Mouse (Mus musculus) CH12.LX (cell line): ENCODE measurements around the gene S100pbp. TPM values are rescaled to one million over a fixed set of nuclear protein-coding genes. Genes with fewer than 3 reads are reported as not detected.
A peak's percentile ranks its signal among the peaks of the same experiment; 100 is the strongest.
"Not testable (repeated sequence)": the region's sequence is repeated elsewhere in the genome, so short reads cannot be mapped to it uniquely, and the experiment has no call there.

Experiments
- DNase-seq: peaks from one replicate; pipeline ENCODE4 v3.0.0-alpha.2; 2013; ENCODE audit errors: extremely low read depth
- H3K27ac ChIP-seq: 2 replicates; pipeline ENCODE4 v1.5.1; 2012; ENCODE audit warnings: low read depth, mild to moderate bottlenecking, control low read depth, moderate library complexity; ENCODE audit not compliant: insufficient read depth
- H3K27me3 ChIP-seq: replicated peaks from 2 replicates; pipeline ENCODE3; 2012; ENCODE audit warnings: inconsistent platforms
- H3K36me3 ChIP-seq, 2 experiments: replicated peaks in 1 of 2; 2 replicates each; pipeline versions ENCODE3 to v1.6.1; 2012; ENCODE audit warnings: inconsistent platforms in 1 of 2, low read length in 1 of 2, mild to moderate bottlenecking in 1 of 2, mixed read lengths in 1 of 2, moderate library complexity in 1 of 2; ENCODE audit not compliant: control insufficient read depth in 1 of 2, insufficient read depth in 1 of 2
- H3K4me1 ChIP-seq, 2 experiments: 2 replicates each; pipeline ENCODE4 v1.6.1; 2012; ENCODE audit warnings: inconsistent platforms in 1 of 2, moderate library complexity in 1 of 2; ENCODE audit not compliant: insufficient read depth in 2 of 2, control insufficient read depth in 1 of 2
- H3K4me2 ChIP-seq: 2 replicates; pipeline ENCODE4 v1.6.1; 2012; ENCODE audit warnings: low read depth, mild to moderate bottlenecking, control low read depth; ENCODE audit not compliant: poor library complexity, insufficient read depth, severe bottlenecking
- H3K4me3 ChIP-seq, 3 experiments: fragments of 150-350 bp in 1 of 3; sonication (generic) in 1 of 3; replicated peaks in 1 of 3; 2 replicates each; pipeline versions ENCODE3 to v1.5.1; 2011 to 2012; ENCODE audit warnings: low read depth in 2 of 3, low read length in 2 of 3, mild to moderate bottlenecking in 2 of 3, moderate library complexity in 2 of 3, control low read depth in 1 of 3, improper control_type of control experiment in 1 of 3, inconsistent platforms in 1 of 3, mixed read lengths in 1 of 3; ENCODE audit not compliant: poor library complexity in 1 of 3
- H3K79me2 ChIP-seq: replicated peaks from 2 replicates; pipeline ENCODE4 v1.6.1; 2012; ENCODE audit warnings: mild to moderate bottlenecking, moderate library complexity; ENCODE audit not compliant: control insufficient read depth, poor library complexity, insufficient read depth, severe bottlenecking; ENCODE audit errors: extremely low read depth
- H3K9ac ChIP-seq: 2 replicates; pipeline ENCODE4 v1.6.1; 2012; ENCODE audit warnings: low read depth, mild to moderate bottlenecking, control low read depth, moderate library complexity; ENCODE audit not compliant: insufficient read depth
- H3K9me3 ChIP-seq: replicated peaks from 2 replicates; pipeline ENCODE3; 2012; ENCODE audit warnings: low read length, inconsistent platforms, mixed read lengths
- CHD1 ChIP-seq: IDR thresholded peaks from 2 replicates; pipeline ENCODE4 v1.6.1; 2012; ENCODE audit warnings: low read depth, low read length, improper control_type of control experiment, inconsistent platforms
- CTCF ChIP-seq, 2 experiments: IDR thresholded peaks in 1 of 2; conservative IDR thresholded peaks in 1 of 2; 2 replicates each; pipeline ENCODE4 v1.5.1; 2011 to 2012; ENCODE audit warnings: low read depth in 2 of 2, low read length in 2 of 2, improper control_type of control experiment in 1 of 2, inconsistent platforms in 1 of 2, mild to moderate bottlenecking in 1 of 2, moderate library complexity in 1 of 2
- EP300 ChIP-seq: IDR thresholded peaks from 2 replicates; pipeline ENCODE4 v1.6.1; 2011; ENCODE audit warnings: low read length, improper control_type of control experiment
- MAX ChIP-seq: IDR thresholded peaks from 2 replicates; pipeline ENCODE4 v1.6.1; 2011; ENCODE audit warnings: low read length, improper control_type of control experiment
- POLR2AphosphoS2 ChIP-seq: IDR thresholded peaks from 2 replicates; pipeline ENCODE4 v1.6.1; 2011; ENCODE audit warnings: low read depth, low read length, improper control_type of control experiment
- RCOR1 ChIP-seq: conservative IDR thresholded peaks from 2 replicates; pipeline ENCODE4 v1.6.1; 2012; ENCODE audit warnings: low read depth, mild to moderate bottlenecking, inconsistent platforms, low read length, improper control_type of control experiment
- SIN3A ChIP-seq: IDR thresholded peaks from 2 replicates; pipeline ENCODE4 v1.6.1; 2012; ENCODE audit warnings: low read length, improper control_type of control experiment, inconsistent platforms
- SMC3 ChIP-seq: IDR thresholded peaks from 2 replicates; pipeline ENCODE4 v1.6.1; 2011; ENCODE audit warnings: low read depth, low read length, improper control_type of control experiment
- UBTF ChIP-seq: IDR thresholded peaks from 2 replicates; pipeline ENCODE4 v1.6.1; 2012; ENCODE audit warnings: low read depth, mild to moderate bottlenecking, inconsistent platforms, low read length, improper control_type of control experiment, moderate library complexity
- USF1 ChIP-seq: IDR thresholded peaks from 2 replicates; pipeline ENCODE4 v1.6.1; 2014; ENCODE audit warnings: low read depth, mild to moderate bottlenecking, inconsistent platforms, low read length, improper control_type of control experiment
- dilution Hi-C: fragments of 300-500 bp; cut with MboI; formaldehyde crosslinking; loops from 2 replicates; pipeline ENCODE4 v1.14.3; 2020; ENCODE audit warnings: low sequenced_read_pairs; ENCODE audit not compliant: extremely low pct_unique_long_range_greater_than_20kb, extremely low pct_ligation_motif_present
- in situ Hi-C: fragments of 300-500 bp; cut with MboI; formaldehyde crosslinking; loops from 3 replicates; pipeline ENCODE4 v1.14.3; 2019; ENCODE audit warnings: low sequenced_read_pairs, low pct_ligation_motif_present, low pct_unique_long_range_greater_than_20kb, mixed read lengths
- polyA plus RNA-seq: library from polyadenylated mRNA; unstranded; fragments of >175 nt; gene quantifications from 2 replicates; pipeline ENCODE4 v1.2.1, GENCODE M21; 2012; ENCODE audit warnings: low read depth; ENCODE audit not compliant: insufficient read length
- total RNA-seq, 2 experiments: library from RNA; depleted of rRNA; stranded (reverse); fragments of 300-350 nt in 1 of 2; fragments of >200 nt in 1 of 2; gene quantifications; 2 replicates each; pipeline ENCODE4 v1.2.3; 2012 to 2014

The S100pbp gene
- total and polyA plus RNA-seq, 3 experiments = 22.5 to 43.6 (median 43.6) TPM

GRCm38 (mm10) chr4:129219198-129219597 lies 29.7 kb upstream of the S100pbp start:
- dilution Hi-C loops (no loop called here), in situ Hi-C loops (loop anchor here (10.0 kb wide), 1 partner anchor 236 kb away; no protein-coding TSS in a partner anchor)
- H3K4me3 ChIP-seq = no peak overlapping the region
- TF ChIP-seq USF1 = no peak
- TF ChIP-seq MAX = no peak
- no peak for TF ChIP-seq CHD1
- TF ChIP-seq EP300 = no peak
- TF ChIP-seq UBTF = no peak
- TF ChIP-seq SIN3A = no peak
- TF ChIP-seq, all 38 proteins: peak for 0
- no peaks in the 10 kb centered on the region for H3K4me1 ChIP-seq
- H3K9me3 ChIP-seq = no peaks in the 10 kb centered on the region
- peaks cover 54 to 89% of the 10 kb centered on the region in 2 experiments for H3K36me3 ChIP-seq
- no peak overlapping the region for H3K9ac ChIP-seq
- DNase-seq = no peak
- no peaks in the 10 kb centered on the region for H3K79me2 ChIP-seq
- no peaks in the 10 kb centered on the region for H3K27me3 ChIP-seq
- no peak overlapping the region for H3K27ac ChIP-seq
- H3K4me2 ChIP-seq = no peak overlapping the region

- no peak for DNase-seq
- no peaks in the 10 kb centered on the region for H3K9me3 ChIP-seq
- H3K36me3 ChIP-seq = peaks cover 58 to 89% of the 10 kb centered on the region in 2 experiments
- dilution Hi-C loops (no loop called here), in situ Hi-C loops (loop anchor here (10.0 kb wide), 1 partner anchor 236 kb away; no protein-coding TSS in a partner anchor)
- H3K9ac ChIP-seq = no peak overlapping the region
- H3K79me2 ChIP-seq = no peaks in the 10 kb centered on the region
- TF ChIP-seq RCOR1 (no peak), POLR2AphosphoS2 (no peak)
- H3K4me2 ChIP-seq = no peak overlapping the region
- no peak overlapping the region for H3K4me3 ChIP-seq
- no peak overlapping the region for H3K27ac ChIP-seq
- no peaks in the 10 kb centered on the region for H3K4me1 ChIP-seq
- no peaks in the 10 kb centered on the region for H3K27me3 ChIP-seq
Measured at GRCm38 (mm10) chr4:129218569-129219175, 29.1 kb upstream of the S100pbp start.

- dilution Hi-C loops, H3K79me2 ChIP-seq, DNase-seq, H3K4me2 ChIP-seq, H3K9ac ChIP-seq, H3K27me3 ChIP-seq, H3K27ac ChIP-seq, H3K9me3 ChIP-seq, H3K4me1 ChIP-seq, H3K4me3 ChIP-seq: not testable (repeated sequence)
- in situ Hi-C loops = loop anchor here (10.0 kb wide), 1 partner anchor 242 kb away; no protein-coding TSS in a partner anchor
- peaks cover 79 to 90% of the 10 kb centered on the region in 2 experiments for H3K36me3 ChIP-seq
- TF ChIP-seq CTCF (conservative IDR thresholded peaks at IDR 0.05 in 1 of 2, IDR thresholded peaks at IDR 0.05 in 1 of 2; ENCODE audit: low read depth in 2 of 2, low read length in 2 of 2) = peak in 1 of 2 experiments; percentile 35; a peak in 1 of 4 replicates
- peak; percentile 23; the same call in 1 of the 2 replicates for TF ChIP-seq SMC3
- TF ChIP-seq, all 38 proteins: peak for 2; not testable (repeated sequence) for 36
Measured at GRCm38 (mm10) chr4:129212486-129212885, 23.0 kb upstream of the S100pbp start.
